Mouse (Mus musculus): ENCODE data around the gene Gm49486.

Gene Gm49486

GRCm38 (mm10) chr15:79229058-79229821 is at the start of gene Gm49486, which contains the start of gene Pick1:
Gene Gm49486, plus strand, starts transcription at chr15:79229391.
Gene Pick1, plus strand, starts transcription at chr15:79229173.
- peak; percentile 84 for DNase-seq (ENCODE audit: low read depth, low spot score)

GRCm38 (mm10) chr15:79185213-79185612 is 44.0 kb upstream of the Gm49486 start:
- DNase-seq (ENCODE audit: low read depth, low spot score), result no peak

- no peak for DNase-seq (ENCODE audit: low read depth, low spot score)
Observed at GRCm38 (mm10) chr15:79187819-79188218, 41.4 kb upstream of the Gm49486 start.

DNA sequence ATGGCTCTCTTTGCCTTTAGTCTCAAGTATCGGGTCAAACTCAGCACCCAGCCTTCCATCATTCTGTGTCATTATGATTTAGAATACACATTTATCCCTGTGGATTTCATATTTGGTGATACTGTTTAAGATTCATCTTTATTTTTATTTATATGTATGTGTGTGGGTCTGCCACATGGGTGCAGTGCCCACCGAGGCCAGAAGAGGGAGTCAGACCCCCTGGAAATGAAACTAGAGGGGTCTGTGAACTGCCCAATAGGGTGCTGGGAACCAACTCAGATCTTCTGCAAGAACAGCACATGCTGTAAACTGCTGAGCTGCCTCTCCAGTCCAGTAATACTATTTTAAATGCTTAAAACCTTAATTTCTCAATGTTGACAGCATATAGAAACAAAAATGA is 37.8 kb upstream of the Gm49486 start:
- DNase-seq (ENCODE audit: low read depth, low spot score), result no peak

DNA sequence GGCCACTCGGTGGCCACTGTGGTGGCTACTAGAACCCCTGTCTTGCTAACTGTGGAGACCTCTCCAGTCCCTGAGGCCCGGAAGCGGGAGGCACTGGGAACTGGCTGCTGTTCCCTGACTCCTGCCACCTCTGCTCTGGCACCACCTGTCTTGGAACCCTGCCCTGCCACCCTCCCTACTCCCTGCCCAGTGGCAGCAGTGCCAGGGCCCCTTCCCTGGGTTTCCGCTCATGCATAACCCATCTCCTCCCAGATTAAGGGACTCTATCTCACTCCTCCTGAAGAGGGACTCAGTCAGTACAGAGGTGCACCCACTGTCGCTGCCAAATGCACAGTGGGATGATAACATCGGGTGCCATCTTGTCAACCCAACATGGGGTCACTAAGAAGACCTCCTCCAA is 36.7 kb upstream of the Gm49486 start:
- no peak for DNase-seq (ENCODE audit: low read depth, low spot score)

DNA sequence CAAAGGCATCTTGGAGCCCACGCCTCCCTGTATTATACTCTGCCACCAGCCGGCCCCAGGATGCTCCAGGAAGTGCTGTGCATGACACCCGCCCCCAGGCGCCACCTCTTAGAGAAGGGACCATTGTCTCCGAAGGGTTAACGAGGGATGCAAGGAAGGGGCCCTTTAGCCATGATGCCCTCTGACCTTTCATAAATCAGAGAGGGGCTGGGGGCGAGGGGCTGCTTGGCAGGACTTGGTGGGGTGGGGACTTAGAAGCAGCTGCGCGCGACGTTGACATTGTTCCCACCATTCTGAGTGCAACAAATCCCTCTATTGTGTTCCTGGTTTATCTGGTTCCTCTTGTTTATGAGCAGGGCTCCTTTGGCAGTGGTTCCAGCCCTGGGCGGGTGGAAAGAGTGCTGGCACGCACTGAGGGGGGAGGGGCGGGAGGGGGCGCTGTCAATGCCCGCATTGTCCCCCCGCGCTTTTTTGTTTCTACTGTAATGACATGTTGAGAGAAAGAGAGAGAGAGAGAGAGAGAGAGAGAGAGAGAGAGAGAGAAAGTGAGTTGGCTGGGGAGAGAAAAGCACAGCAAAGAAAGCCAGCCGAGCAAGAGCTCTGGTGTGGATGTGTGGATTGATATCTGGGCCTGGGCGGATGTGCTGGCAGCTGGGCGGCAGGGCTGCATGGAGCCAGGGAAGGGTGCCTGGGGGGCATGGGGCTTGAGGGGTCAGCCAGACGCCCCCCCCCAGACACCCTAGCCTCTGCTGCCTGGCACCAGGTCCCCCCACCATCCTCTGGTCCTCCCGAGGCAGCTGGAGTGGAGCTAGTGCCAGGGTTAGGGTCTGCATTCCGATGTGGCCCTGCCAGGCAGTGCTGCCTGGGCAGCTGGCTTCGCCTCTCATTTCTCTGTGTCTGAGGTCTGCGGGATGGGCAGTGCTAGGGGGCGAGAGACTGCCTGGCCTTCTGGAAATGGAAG is 36.0 kb upstream of the Gm49486 start:
- DNase-seq (ENCODE audit: low read depth, low spot score), result no peak

DNA sequence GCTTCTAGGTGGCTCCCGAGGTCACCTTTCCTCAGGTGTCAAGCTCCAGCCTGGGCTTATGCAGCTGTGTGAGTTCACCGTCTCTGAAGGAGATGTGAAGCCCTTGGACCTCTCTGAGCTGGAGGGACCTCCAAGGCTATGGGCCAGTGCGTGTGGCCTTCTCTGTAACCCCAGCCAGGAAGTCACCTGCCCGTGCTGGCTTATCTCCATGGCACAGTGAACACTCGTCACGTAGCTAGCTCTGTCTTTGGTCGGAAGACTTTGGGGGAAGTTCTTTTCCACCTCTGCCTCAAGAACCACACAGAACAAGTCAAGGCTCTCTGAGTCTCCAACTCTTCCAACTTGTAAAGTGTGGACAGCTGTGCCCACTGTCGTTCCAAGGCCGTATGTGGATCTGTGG is 35.1 kb upstream of the Gm49486 start:
- DNase-seq (ENCODE audit: low read depth, low spot score), result no peak

- no peak for DNase-seq (ENCODE audit: low read depth, low spot score)
Observed at GRCm38 (mm10) chr15:79194946-79195345, 34.2 kb upstream of the Gm49486 start.

- DNase-seq (ENCODE audit: low read depth, low spot score), result peak; percentile 70
Observed at GRCm38 (mm10) chr15:79195492-79195891, 33.7 kb upstream of the Gm49486 start.

GRCm38 (mm10) chr15:79199390-79199976 is 29.7 kb upstream of the Gm49486 start:
- no peak for DNase-seq (ENCODE audit: low read depth, low spot score)

DNA sequence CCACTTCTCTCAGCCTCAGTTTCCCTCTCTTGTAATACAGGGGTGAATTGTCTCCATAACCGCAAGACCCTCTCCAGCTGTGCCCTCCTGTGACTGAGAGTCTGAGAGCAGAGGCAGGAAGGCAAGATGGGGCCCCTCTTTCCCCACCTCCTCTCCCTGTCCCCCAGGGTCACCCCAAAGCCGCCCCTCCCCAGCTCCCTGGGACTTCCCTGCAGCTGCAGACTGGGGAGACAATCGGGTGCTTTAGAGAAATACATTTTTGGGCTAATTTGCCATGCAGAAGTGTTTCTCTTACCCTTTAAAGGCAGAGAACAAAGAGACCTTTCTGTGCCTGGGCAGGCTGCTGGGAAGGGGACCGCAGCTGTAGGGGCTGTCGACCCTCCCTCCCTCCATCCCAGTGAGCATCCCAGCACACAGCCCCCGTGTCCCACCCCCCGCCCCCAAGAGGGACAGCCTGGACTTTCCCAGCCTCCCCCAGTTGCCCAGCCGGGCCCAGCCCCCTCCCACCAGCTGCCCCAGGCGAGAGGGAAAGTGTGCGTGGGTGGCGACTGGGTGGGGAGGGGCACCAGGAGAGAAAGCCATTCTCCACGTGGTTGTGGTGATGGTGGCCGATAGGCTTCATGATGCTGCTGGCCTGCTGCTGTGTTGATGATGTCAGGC is 27.6 kb upstream of the Gm49486 start:
- no peak for DNase-seq (ENCODE audit: low read depth, low spot score)

GRCm38 (mm10) chr15:79202575-79202974 is 26.6 kb upstream of the Gm49486 start:
- DNase-seq (ENCODE audit: low read depth, low spot score), result no peak

GRCm38 (mm10) chr15:79208211-79208610 is 21.0 kb upstream of the Gm49486 start:
- DNase-seq (ENCODE audit: low read depth, low spot score), result peak; percentile 34

DNA sequence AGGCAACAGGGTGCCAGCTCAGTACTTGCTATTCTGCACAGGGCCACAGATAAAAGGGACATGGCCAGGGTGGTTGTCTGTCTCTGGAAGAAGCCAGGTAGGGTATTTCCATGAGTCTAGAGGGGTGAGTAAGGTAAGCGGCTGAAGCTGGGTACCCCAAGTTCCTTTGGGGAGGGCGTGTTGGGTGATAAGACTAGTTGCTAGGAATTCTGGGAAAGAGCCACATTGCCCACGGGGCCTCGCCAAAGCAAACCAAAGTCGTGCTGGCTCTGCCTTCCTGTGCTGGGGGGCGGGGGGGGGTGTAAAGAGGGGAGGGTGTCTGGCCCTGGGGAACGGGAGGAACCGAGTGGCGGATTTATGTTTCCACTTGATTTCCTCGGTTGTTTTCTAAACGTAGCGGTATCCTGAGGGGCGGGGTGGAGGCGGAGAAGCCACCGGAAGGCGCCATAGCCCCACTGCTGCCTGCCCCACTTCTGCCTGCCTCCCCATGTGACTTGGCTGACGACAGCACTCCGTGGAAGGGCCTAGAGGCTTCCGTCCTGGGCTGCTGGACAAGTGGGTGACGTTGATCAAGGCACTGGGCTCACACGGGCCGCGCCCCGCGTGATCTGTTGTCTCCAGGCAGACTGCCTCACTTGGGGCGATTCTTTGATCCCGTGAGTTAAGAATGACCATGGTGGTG is 20.3 kb upstream of the Gm49486 start:
- DNase-seq (ENCODE audit: low read depth, low spot score), result peak; percentile 38

DNA sequence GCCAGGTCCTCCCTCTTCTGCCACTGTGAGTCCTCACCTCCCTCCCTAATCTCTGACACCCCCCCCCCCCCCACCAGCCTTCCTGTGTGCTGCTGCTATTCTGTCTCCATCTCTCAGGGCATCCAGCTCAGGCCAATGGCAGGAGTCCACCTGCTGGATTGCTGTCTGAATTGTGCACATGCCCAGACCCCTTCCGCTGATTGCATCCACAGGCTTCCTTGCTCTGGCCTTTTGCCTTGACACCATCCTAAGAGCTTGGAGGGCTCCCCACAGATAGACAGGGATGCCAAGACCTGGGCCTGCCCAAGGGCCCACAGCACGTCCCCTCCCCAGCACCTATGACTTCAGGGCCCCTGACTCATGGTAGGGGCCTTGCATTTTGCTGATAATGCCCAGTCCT is 18.8 kb upstream of the Gm49486 start:
- DNase-seq (ENCODE audit: low read depth, low spot score), result no peak

GRCm38 (mm10) chr15:79212750-79213446 is 16.3 kb upstream of the Gm49486 start:
- no peak for DNase-seq (ENCODE audit: low read depth, low spot score)

- DNase-seq (ENCODE audit: low read depth, low spot score), result no peak
Observed at GRCm38 (mm10) chr15:79213591-79213990, 15.6 kb upstream of the Gm49486 start.

GRCm38 (mm10) chr15:79216191-79216590 is 13.0 kb upstream of the Gm49486 start:
- no peak for DNase-seq (ENCODE audit: low read depth, low spot score)

DNA sequence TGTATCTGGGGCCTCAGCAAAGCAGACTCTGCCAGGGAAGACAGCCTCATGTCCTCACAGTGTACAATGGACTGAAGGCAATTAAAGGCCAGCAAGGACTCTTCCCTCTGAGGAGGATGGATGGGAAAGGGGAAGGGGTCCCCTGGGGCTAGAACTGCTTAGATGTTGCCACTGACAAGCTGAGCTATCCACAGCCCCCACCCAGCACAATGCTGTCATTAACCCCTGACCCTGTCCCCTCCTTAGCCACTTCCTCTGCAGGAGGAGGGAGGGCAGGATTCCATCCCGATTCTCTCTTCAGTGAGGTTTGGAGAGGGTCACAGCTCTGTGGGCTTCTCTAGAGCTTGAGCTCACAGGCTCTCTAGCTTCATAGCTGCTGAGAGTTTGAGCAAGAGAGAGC is 9.6 kb upstream of the Gm49486 start:
- DNase-seq (ENCODE audit: low read depth, low spot score), result no peak

DNA sequence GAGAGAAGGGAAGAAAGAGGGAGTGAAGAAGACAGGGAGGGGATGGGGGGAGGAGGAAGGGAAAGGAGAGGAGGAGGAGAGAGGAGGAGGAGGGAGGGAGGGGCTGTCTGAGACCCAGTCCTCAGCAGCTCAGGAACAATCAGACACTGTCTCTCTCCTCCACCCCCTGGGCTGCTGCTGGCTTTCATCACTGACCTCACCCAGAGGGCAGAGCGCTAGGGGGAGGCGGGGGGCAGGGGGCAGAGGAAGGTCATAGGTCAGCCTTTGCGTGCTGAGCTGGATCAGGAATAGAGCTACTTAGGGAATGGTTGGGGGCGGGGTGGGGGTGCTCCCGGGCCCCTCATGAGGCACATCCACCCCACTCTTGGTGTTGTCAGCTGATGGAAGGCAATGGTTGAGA is 5.5 kb upstream of the Gm49486 start:
- DNase-seq (ENCODE audit: low read depth, low spot score), result no peak

All from skeletal muscle tissue, adult 2 months (tissue).